Mouse (Mus musculus) midbrain, embryonic 15.5 days (tissue): ENCODE results near the gene Kcnc3. TPM values are rescaled to one million over a fixed set of nuclear protein-coding genes. Genes with fewer than 3 reads are reported as not detected.
A peak's percentile ranks its signal among the peaks of the same experiment; 100 is the strongest.

Experiments
- ATAC-seq: fragments of 200-750 bp; cut with Nextera tagmentation; replicated peaks from 2 replicates; pipeline ENCODE4 v1.8.0; 2017; ENCODE audit warnings: moderate TSS enrichment
- H3K27ac ChIP-seq: fragments of 300-500 bp; sonication (generic); 2 replicates; pipeline ENCODE4 v1.5.1; 2015; ENCODE audit warnings: mild to moderate bottlenecking, inconsistent platforms
- H3K27me3 ChIP-seq: fragments of 300-500 bp; sonication (generic); replicated peaks from 2 replicates; pipeline ENCODE4 v1.6.1; 2015; ENCODE audit warnings: inconsistent platforms
- H3K36me3 ChIP-seq: fragments of 300-500 bp; sonication (generic); replicated peaks from 2 replicates; pipeline ENCODE4 v1.6.1; 2015; ENCODE audit warnings: inconsistent platforms
- H3K4me1 ChIP-seq: fragments of 300-500 bp; sonication (generic); 2 replicates; pipeline ENCODE4 v1.6.1; 2015; ENCODE audit warnings: inconsistent platforms
- H3K4me2 ChIP-seq: fragments of 300-500 bp; sonication (generic); 2 replicates; pipeline ENCODE4 v1.6.1; 2015; ENCODE audit warnings: inconsistent platforms, mild to moderate bottlenecking, moderate library complexity
- H3K4me3 ChIP-seq: fragments of 300-500 bp; sonication (generic); 2 replicates; pipeline ENCODE4 v1.5.1; 2015; ENCODE audit warnings: mild to moderate bottlenecking, inconsistent platforms
- H3K9ac ChIP-seq: fragments of 300-500 bp; sonication (generic); 2 replicates; pipeline ENCODE4 v1.6.1; 2015; ENCODE audit warnings: mild to moderate bottlenecking, inconsistent platforms
- H3K9me3 ChIP-seq: fragments of 300-500 bp; sonication (generic); 2 replicates; pipeline ENCODE4 v1.6.1; 2016; ENCODE audit warnings: inconsistent platforms
- WGBS: fragments of 180-500 bp; shearing (Covaris S2); methylation state at CpG from one replicate; pipeline ENCODE4 v1.1.7; 2015; ENCODE audit warnings: mixed read lengths; 5-methylcytosine and 5-hydroxymethylcytosine counted together
- polyA plus RNA-seq: library from polyadenylated mRNA; unstranded; fragments of >200 nt; fragmentation: Nextera tagmentation; extraction: Ambion mirVana; gene quantifications from 2 replicates; pipeline ENCODE4 v1.2.1, GENCODE M21; 2015

Kcnc3 gene
- polyA plus RNA-seq, 1 experiment from 2014 or later = 8.0 TPM

DNA sequence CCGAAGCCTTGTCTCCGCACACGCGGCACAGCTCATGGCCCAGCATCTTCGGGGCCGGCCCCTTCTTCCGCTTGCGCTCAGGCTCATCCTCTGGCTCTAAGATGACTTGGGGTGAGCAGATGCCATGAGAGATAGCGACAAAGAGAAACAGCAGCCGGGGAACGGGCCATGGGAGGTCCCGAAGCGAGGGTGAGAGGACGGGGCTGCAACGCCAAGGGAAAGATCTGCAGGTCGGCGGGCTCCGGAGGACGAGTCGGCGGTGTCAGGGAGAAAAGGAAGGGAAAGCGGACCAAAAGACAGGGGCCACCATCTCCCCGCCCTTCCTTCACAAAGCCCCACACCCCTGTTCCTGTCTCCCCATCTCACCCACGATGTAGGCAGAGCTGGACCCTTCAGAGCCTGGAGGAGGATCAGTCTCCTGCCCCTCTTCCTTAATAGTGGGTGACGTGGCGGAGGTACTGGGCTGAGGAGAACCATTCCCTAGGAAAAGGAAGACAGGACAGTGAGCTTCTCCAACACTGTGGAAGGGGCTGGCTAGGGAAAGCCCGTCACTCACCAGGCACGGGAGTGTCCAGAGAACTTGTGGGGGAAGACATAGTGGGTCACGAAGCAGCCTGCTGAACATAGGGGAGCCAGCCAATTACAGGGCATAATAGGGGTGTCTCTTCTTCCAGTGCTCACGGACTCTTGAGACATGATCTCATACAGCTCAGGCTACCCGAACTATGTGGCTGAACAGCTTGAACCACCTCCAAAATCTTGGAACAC, 38.1 kb upstream of the Kcnc3 start:
- Histone ChIP-seq H3K4me1 (peaks cover 23% of the 10 kb centered on the region), H3K27ac (no peak overlapping the region), H3K36me3 (peaks cover 11% of the 10 kb centered on the region; the same call in 1 of the 2 replicates), H3K27me3 (no peaks in the 10 kb centered on the region), H3K4me2 (peak overlapping the region; percentile 88), H3K9me3 (no peaks in the 10 kb centered on the region), H3K4me3 (peak overlapping the region; percentile 84), H3K9ac (0 out of 2 replicates have a peak overlapping the region, but pooled peaks have one; percentile 34)
- 84% methylated on average over 29 of the region's 31 CpGs for whole genome bisulfite sequencing
- no peak; the same call in 1 of the 2 replicates for ATAC-seq

DNA sequence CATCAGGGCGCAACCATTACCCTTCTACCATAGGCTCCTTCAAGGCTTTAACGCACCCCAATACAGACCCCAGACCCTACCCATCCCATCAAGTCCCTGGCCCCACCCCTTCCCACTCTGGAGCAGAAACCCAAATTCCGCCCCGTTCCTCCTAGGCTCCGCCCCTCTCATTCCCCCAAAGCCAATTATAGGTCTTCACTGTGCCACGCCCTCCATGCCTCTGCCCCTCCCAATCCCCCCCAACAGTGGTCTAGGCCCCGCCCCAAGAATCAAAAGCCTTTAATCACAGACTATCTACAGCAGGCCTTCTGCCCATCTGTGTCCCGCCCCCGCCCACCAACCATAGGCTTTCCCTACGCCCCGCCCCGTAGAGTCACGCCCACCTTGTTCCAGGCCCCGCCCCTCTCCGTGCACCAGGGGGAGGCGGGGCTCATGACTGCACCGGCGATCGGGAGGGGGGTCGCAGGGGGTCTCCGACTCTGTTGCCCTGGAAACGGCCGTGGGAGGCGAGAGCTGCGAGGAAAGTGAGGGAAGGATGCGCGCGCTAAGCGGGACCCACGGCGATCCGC, 37.2 kb upstream of the Kcnc3 start:
- Histone ChIP-seq H3K27ac (peak overlapping the region; percentile 85), H3K36me3 (peaks cover 11% of the 10 kb centered on the region; the same call in 1 of the 2 replicates), H3K27me3 (no peaks in the 10 kb centered on the region), H3K4me1 (peaks cover 14% of the 10 kb centered on the region), H3K4me3 (peak overlapping the region; percentile 84), H3K9me3 (no peaks in the 10 kb centered on the region), H3K4me2 (peak overlapping the region; percentile 88), H3K9ac (peak overlapping the region; percentile 34; the same call in 1 of the 2 replicates)
- peak; percentile 75 for ATAC-seq
- 1% methylated on average over 32 of the region's 32 CpGs for WGBS

DNA sequence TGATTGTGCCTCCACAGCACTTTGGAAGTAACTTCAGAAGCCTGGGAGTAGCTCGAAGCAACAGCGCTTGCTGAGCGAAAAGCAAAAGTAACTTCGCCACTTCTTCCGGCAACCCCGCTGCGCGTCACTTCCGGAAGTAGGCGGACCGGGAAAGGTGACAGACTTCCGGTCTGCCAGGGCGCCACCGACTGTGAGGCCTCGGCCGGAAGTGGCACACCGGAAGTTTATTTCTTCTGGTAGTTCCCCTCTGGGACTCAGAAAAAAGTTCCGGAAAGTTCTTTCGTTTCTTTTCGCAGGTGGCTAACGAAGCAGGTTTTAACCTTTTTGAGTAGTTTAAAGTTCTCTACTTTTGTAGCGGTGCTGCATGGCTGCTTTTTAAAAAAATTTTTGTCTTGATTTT, 36.6 kb upstream of the Kcnc3 start, which contains the start of gene Nr1h2:
Nr1h2 (minus strand) TSS at position 126 of the 400 bp plus-strand sequence.
- H3K4me1 ChIP-seq = peaks cover 12% of the 10 kb centered on the region
- no peaks in the 10 kb centered on the region for H3K27me3 ChIP-seq
- no peaks in the 10 kb centered on the region for H3K9me3 ChIP-seq
- peak within 1 kb of the TSS; percentile 84 for H3K4me3 ChIP-seq
- H3K36me3 ChIP-seq = peaks cover 11% of the 10 kb centered on the region; the same call in 1 of the 2 replicates
- H3K4me2 ChIP-seq = peak within 1 kb of the TSS; percentile 88
- ATAC-seq = peak; percentile 84
- WGBS = under 1% methylated on average over 22 of the region's 22 CpGs
- H3K27ac ChIP-seq = peak within 1 kb of the TSS; percentile 85
- H3K9ac ChIP-seq = peak within 1 kb of the TSS; percentile 34; the same call in 1 of the 2 replicates

DNA sequence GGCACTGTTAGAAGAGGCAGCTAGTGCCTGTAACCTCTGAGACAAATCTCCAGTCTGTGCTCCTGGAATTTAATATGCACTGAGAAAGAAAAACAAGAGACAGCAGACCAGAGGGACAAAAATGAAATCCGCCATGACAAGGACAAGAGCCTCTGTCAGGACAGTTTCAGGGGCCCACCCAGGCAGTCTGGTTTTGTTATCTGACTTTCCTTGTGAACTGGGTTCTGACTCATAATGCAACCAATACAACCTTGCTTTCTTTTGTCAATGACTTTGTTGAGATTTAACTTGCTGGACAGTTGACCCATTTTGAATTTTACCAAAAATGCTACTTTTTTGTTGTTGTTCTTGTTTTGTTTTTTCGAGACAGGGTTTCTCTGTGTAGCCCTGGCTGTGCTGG, 32.8 kb upstream of the Kcnc3 start:
- no peaks in the 10 kb centered on the region for H3K9me3 ChIP-seq
- no peak overlapping the region for H3K9ac ChIP-seq
- ATAC-seq = no peak
- no peak overlapping the region for H3K4me3 ChIP-seq
- 69% methylated on average over 2 of the region's 2 CpGs for WGBS
- peaks cover 11% of the 10 kb centered on the region for H3K4me1 ChIP-seq
- no peak overlapping the region for H3K4me2 ChIP-seq
- no peak overlapping the region for H3K27ac ChIP-seq
- no peaks in the 10 kb centered on the region for H3K36me3 ChIP-seq
- H3K27me3 ChIP-seq = no peaks in the 10 kb centered on the region

GRCm38 (mm10) chr7:44560435-44561400, 29.7 kb upstream of the Kcnc3 start:
- H3K36me3 ChIP-seq = no peaks in the 10 kb centered on the region
- H3K9me3 ChIP-seq = no peaks in the 10 kb centered on the region
- H3K4me2 ChIP-seq = no peak overlapping the region
- 0 out of 2 replicates have a peak, but pooled peaks cover 2% of the 10 kb centered on the region for H3K27me3 ChIP-seq
- H3K4me1 ChIP-seq = no peaks in the 10 kb centered on the region
- H3K27ac ChIP-seq = no peak overlapping the region; the same call in 1 of the 2 replicates
- H3K9ac ChIP-seq = no peak overlapping the region
- 53% methylated on average over 18 of the region's 18 CpGs for WGBS
- ATAC-seq = peak; percentile 74
- no peak overlapping the region for H3K4me3 ChIP-seq

DNA sequence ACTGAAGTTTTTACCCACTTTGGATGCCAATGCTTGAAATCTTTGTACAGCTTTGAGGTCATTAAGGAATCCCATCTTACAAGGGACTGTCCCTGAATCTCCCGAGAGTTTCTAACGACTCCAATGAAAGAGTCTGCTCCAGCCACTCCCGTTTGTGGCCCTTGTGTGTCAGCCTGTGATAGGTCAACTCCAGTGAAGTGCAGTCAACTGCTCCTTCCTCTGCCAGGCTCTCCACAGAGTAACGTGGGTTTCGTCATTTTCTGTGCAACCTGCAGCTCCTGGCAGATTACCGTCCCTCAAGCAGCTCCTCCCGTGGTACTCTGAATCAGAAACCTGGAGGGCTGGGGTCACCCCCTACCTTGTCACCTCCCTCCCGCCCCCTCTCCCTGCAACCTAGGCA, 27.2 kb upstream of the Kcnc3 start:
- Histone ChIP-seq H3K4me3 (no peak overlapping the region), H3K4me2 (no peak overlapping the region), H3K27ac (no peak overlapping the region), H3K9ac (no peak overlapping the region), H3K27me3 (0 out of 2 replicates have a peak, but pooled peaks cover 3% of the 10 kb centered on the region), H3K9me3 (no peaks in the 10 kb centered on the region), H3K36me3 (no peaks in the 10 kb centered on the region), H3K4me1 (no peaks in the 10 kb centered on the region)
- 50% methylated on average over 8 of the region's 8 CpGs for WGBS
- no peak for ATAC-seq

GRCm38 (mm10) chr7:44564486-44564885, 26.0 kb upstream of the Kcnc3 start:
- Histone ChIP-seq H3K27me3 (0 out of 2 replicates have a peak, but pooled peaks cover 3% of the 10 kb centered on the region), H3K36me3 (no peaks in the 10 kb centered on the region), H3K4me1 (no peaks in the 10 kb centered on the region), H3K9ac (no peak overlapping the region), H3K4me3 (no peak overlapping the region), H3K4me2 (no peak overlapping the region), H3K9me3 (no peaks in the 10 kb centered on the region), H3K27ac (no peak overlapping the region)
- 85% methylated on average over 10 of the region's 10 CpGs for WGBS
- no peak for ATAC-seq

DNA sequence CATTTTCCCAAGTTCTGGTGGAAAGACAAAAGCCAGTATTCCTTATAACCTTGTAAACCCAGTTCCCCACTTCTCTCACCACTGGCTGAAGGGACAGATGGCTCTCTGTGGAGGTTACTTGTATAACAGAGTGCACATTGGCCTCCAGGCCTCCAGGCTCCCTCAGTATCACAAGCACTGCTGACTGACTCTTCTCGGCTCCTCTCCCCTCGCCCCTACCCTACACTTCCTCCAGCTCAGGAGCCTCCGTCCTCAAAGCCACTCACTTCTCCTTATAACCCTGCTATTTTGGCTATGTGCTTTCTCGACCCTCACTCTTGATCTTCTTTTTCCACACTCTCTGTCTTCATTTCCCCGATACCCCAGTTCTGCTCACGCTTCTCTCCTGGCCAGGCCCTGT, 25.1 kb upstream of the Kcnc3 start:
- Histone ChIP-seq H3K9me3 (no peaks in the 10 kb centered on the region), H3K4me2 (no peak overlapping the region), H3K36me3 (no peaks in the 10 kb centered on the region), H3K9ac (no peak overlapping the region), H3K27ac (no peak overlapping the region), H3K27me3 (0 out of 2 replicates have a peak, but pooled peaks cover 3% of the 10 kb centered on the region), H3K4me1 (no peaks in the 10 kb centered on the region), H3K4me3 (no peak overlapping the region)
- ATAC-seq = no peak
- WGBS = 73% methylated on average over 6 of the region's 6 CpGs

DNA sequence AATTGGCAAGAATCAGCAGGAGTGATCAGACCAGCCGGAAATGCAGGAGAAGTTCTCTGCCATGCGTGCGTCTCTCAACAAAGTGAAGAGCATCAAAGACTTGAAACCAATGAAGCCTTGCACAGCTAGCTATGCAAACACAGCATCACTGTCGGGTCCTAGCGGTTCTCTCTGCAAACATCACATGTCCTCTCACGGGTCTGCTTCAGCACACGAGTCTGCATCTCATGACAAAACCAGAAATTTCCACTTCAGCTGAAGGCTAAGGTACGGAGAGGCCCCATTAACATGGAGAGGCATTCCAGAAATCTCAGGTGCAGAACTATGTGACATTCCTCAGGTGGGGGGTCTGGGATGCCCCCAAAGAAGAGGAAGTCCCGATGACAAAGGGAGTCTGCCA, 21.7 kb upstream of the Kcnc3 start:
- ATAC-seq = no peak
- H3K4me1 ChIP-seq = no peaks in the 10 kb centered on the region
- 0 out of 2 replicates have a peak, but pooled peaks cover 3% of the 10 kb centered on the region for H3K27me3 ChIP-seq
- no peaks in the 10 kb centered on the region for H3K36me3 ChIP-seq
- no peak overlapping the region for H3K4me3 ChIP-seq
- 78% methylated on average over 9 of the region's 9 CpGs for WGBS
- H3K27ac ChIP-seq = no peak overlapping the region
- no peaks in the 10 kb centered on the region for H3K9me3 ChIP-seq
- no peak overlapping the region for H3K9ac ChIP-seq
- H3K4me2 ChIP-seq = no peak overlapping the region

DNA sequence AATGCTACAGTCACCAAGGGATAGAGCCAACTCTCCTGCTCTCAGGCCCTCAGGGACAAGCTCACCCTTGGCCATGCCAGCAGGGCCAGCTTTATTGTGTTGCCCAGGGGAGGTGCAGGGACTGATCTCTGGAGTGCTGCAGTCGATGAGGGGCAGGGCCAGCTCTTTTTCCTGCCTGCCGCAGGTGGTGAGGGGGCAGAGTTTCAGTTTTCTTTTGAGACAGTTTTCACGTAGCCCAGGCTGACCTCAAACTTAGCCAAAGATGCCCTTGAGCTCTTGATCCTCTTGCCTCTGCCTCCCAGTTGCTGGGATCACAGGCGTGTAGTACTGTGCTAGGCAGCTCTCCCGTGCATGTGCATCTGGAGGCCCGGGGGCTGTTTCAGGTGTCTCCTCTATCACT, 19.5 kb upstream of the Kcnc3 start:
- H3K27ac ChIP-seq = no peak overlapping the region
- no peak overlapping the region for H3K9ac ChIP-seq
- no peaks in the 10 kb centered on the region for H3K27me3 ChIP-seq
- no peak overlapping the region for H3K4me3 ChIP-seq
- no peak for ATAC-seq
- no peaks in the 10 kb centered on the region for H3K4me1 ChIP-seq
- H3K4me2 ChIP-seq = no peak overlapping the region
- H3K9me3 ChIP-seq = no peaks in the 10 kb centered on the region
- no peaks in the 10 kb centered on the region for H3K36me3 ChIP-seq
- WGBS = 91% methylated on average over 6 of the region's 6 CpGs

DNA sequence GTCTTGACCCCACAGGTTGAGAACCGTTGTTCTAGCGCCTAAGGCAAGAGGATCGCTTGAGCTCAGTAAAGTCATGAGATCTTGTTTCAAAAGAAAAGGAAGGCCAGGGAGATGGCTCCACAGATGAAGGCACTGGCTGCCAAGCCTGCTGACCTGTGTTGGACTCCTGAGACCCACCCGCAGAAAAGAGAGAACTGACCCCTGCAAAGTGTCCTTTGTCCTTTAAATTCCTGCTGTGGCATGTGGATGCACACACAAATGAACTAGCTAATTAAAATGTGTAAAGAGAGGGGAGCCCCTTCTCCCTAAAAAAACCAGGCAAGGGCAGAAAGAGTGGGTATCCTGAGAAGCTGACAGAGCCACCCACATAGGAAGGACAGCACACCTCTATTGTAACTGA, 18.7 kb upstream of the Kcnc3 start:
- Histone ChIP-seq H3K27me3 (no peaks in the 10 kb centered on the region), H3K4me1 (no peaks in the 10 kb centered on the region), H3K4me3 (no peak overlapping the region), H3K9ac (no peak overlapping the region), H3K27ac (no peak overlapping the region), H3K9me3 (no peaks in the 10 kb centered on the region), H3K4me2 (no peak overlapping the region), H3K36me3 (no peaks in the 10 kb centered on the region)
- 43% methylated on average over 4 of the region's 4 CpGs for WGBS
- no peak for ATAC-seq

- Histone ChIP-seq H3K36me3 (no peaks in the 10 kb centered on the region), H3K9me3 (no peaks in the 10 kb centered on the region), H3K4me1 (no peaks in the 10 kb centered on the region), H3K27me3 (no peaks in the 10 kb centered on the region), H3K4me2 (no peak within 1 kb of the TSS), H3K4me3 (no peak within 1 kb of the TSS), H3K27ac (no peak within 1 kb of the TSS), H3K9ac (no peak within 1 kb of the TSS)
- WGBS = 43% methylated on average over 7 of the region's 7 CpGs
- no peak for ATAC-seq
Observed at GRCm38 (mm10) chr7:44572213-44572701, 18.2 kb upstream of the Kcnc3 start, which contains the start of gene Napsa. Gene Napsa (plus strand): TSS chr7:44572380.
